Mouse (Mus musculus): Measurements from ENCODE around the gene Myo10.

The Myo10 gene

GRCm38 (mm10) chr15:25847576-25848168 lies 225.3 kb downstream of the Myo10 start:
- no peak for DNase-seq (ENCODE audit: low spot score)

GRCm38 (mm10) chr15:25850552-25850951 lies 228.2 kb downstream of the Myo10 start:
- DNase-seq (ENCODE audit: low spot score) = no peak

- no peak for DNase-seq (ENCODE audit: low spot score)
These were observed 232.1 kb downstream of the Myo10 start for GRCm38 (mm10) chr15:25854270-25854904.

GRCm38 (mm10) chr15:25858611-25859058 lies 236.3 kb downstream of the Myo10 start:
- DNase-seq (ENCODE audit: low spot score) = no peak

- no peak for DNase-seq (ENCODE audit: low spot score)
These were observed 237.1 kb downstream of the Myo10 start for GRCm38 (mm10) chr15:25859469-25859868.

GRCm38 (mm10) chr15:25861900-25862299 lies 239.6 kb downstream of the Myo10 start:
- DNase-seq (ENCODE audit: low spot score) = no peak
